Mouse (Mus musculus): Measurements from ENCODE around the gene Xiap. TPM values are rescaled to one million over a fixed set of nuclear protein-coding genes. Genes with fewer than 3 reads are reported as not detected.

Xiap gene
- total RNA-seq, 2 experiments from 2014 or later, result 32.7 to 33.1 TPM

Other genes starting within 250 kb of the Xiap start
- gene Thoc2, start 139.0 kb upstream of the Xiap start, total RNA-seq (2021), result 10 to 100 TPM; 23.7 to 31.0 TPM
- gene Stag2, start 89.6 kb downstream of the Xiap start, total RNA-seq (2021), result 10 to 100 TPM; 44.8 to 46.9 TPM